In the genomic region with DNA sequence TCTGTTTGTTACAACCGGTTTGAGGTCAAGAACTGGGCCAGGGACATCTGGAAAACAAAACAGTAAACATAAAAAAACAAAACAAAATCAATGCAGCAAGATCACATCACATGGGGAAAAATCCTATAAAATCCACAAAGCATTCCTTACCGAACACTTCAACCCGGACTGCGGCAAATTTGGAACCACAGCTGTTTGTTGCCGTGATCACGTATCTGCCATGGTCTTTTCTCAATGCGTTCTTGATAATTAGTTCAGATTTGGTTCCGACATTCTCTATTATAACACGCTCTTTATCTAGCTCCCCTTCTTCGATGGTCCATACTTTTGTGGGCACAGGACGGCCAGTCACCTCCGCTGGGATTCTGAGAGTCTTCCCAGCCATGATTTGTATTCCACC, we compare ENCODE assay signal across 16 mouse cellular contexts.
"Had no signal": no experiment of that assay in that cellular context is flagged by ENCODE, and none has a peak within 500 bp of the region (broad histone marks: within the 10 kb centered on the region; RNA-seq: fewer than 3 reads in every experiment).

No protein-coding gene starts in this region.

- H3K27me3 ChIP-seq: neural tube, embryonic 13.5 days; neural tube, embryonic 15.5 days; stomach, embryonic 15.5 days had no signal

- H3K9ac ChIP-seq: neural tube, embryonic 13.5 days; neural tube, embryonic 15.5 days; stomach, embryonic 15.5 days had no signal

- H3K4me1 ChIP-seq: neural tube, embryonic 13.5 days; neural tube, embryonic 15.5 days; stomach, embryonic 15.5 days had no signal

- DNase-seq: retina, postnatal 1 day; right cerebral cortex, adult 18-20 months; right cerebral cortex, postnatal 14 days; right cerebral cortex, postnatal 25 days; right cerebral cortex, postnatal 4 days; spleen, adult 18-20 months; thymus, adult 18-20 months; thymus, adult 2 months; thymus, postnatal 14 days; thymus, postnatal 25 days; thymus, postnatal 36 days; thymus, postnatal 4 days had no signal

- H3K27ac ChIP-seq: neural tube, embryonic 13.5 days; neural tube, embryonic 15.5 days; stomach, embryonic 15.5 days; stomach, postnatal 0 days had no signal

- H3K4me3 ChIP-seq: neural tube, embryonic 13.5 days; neural tube, embryonic 15.5 days; stomach, embryonic 15.5 days had no signal

- H3K36me3 ChIP-seq: neural tube, embryonic 13.5 days; neural tube, embryonic 15.5 days; stomach, embryonic 15.5 days had no signal

- H3K9me3 ChIP-seq: neural tube, embryonic 15.5 days; stomach, embryonic 15.5 days had no signal

- H3K4me2 ChIP-seq: neural tube, embryonic 13.5 days; neural tube, embryonic 15.5 days; stomach, embryonic 15.5 days had no signal
